Mouse (Mus musculus): ENCODE results near the gene Tbc1d23.
"Not testable (repeated sequence)": the region's sequence is repeated elsewhere in the genome, so short reads cannot be mapped to it uniquely, and the experiment has no call there.

Gene Tbc1d23

DNA sequence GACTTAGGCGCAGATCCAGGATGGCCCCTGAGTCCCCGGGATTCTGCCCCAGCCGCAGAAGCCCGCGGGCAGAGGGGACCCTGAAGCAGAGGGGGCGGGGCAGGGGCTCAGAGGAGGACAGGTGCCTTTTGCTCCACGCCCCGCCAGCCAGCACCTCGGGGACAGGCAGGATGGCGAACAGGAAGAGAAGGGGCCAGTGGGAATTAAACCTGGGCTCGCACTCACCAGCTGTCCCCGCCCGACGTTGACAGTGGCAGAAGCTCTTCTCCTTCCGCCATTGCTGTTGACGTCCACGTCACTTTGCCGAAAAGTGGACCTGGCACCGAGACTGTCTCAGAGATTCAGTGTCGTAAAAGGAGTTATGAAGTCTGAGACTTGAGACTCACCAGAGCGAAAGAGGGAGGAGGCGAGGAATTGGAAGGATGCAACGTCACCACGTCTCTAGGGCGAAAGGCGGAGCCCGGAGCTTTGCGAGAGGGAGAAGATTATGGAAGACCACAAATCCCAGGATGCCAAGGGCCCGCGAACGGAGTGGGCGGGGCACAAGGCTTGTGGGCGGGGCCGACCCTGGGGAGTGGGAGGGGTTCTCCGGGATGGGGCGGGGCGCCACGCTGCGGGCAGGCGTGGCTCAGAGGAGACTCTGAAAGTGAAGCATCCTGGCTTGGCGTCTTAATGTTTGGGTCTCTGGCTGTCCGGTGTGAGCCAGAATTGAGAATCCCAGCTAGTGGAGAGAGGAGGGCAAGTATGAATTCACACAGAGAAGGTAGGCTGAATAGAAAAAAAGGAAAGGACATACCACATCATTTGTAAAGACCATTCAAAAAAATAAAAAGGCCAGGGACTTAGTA lies at the start of gene Tbc1d23:
Gene Tbc1d23 (minus strand): TSS at position 416 of the 848 bp plus-strand sequence.
- peak; percentile 97 for DNase-seq (ENCODE audit: low spot score)

DNA sequence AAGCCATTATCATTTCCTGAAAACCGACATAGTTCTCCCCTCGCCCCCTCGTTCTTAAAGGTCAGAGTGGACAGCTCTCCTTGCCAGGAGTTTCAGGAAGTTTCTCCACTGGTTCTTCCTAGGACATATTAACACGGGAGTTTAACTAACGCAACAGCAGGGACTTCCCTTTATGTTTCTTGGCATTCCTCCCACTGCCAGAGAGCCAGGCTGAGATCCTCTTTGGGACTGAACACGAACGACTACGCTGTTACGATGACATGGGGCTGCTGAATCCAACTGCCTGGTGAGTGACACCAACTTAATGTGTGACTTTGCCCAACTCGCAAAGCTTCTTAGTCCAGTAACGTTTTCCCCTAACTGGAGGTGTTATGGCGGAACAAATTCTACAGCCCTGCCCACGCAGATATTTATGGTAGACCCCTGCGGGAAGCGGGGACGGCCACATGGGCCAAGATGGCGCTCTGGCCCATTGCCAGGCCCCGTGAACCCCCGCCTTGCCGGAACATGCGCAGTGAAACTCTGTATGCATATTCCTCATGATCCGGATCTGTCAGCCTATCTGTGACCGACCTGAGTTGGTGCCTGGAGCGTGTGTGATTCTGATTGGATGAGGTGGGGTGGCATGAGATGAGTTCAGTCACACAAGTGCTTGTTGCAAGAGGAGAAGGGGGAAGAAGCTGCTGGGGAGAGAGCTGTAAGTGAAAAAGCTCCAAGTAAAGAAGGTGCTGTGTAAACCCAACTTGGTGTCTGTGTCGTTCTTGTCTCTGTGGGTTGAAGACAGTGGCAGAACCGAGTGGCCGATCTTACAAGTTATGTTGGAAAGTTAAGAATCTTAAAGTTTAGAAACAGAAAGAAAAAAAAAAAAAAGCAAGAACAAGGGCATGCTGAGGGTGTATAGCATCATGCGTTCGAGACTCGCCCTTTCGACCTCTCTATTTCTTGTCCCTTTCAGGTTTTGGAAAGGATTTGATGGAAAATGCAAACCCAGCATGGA lies 49.2 kb upstream of the Tbc1d23 start:
- DNase-seq (ENCODE audit: low spot score): no peak

DNA sequence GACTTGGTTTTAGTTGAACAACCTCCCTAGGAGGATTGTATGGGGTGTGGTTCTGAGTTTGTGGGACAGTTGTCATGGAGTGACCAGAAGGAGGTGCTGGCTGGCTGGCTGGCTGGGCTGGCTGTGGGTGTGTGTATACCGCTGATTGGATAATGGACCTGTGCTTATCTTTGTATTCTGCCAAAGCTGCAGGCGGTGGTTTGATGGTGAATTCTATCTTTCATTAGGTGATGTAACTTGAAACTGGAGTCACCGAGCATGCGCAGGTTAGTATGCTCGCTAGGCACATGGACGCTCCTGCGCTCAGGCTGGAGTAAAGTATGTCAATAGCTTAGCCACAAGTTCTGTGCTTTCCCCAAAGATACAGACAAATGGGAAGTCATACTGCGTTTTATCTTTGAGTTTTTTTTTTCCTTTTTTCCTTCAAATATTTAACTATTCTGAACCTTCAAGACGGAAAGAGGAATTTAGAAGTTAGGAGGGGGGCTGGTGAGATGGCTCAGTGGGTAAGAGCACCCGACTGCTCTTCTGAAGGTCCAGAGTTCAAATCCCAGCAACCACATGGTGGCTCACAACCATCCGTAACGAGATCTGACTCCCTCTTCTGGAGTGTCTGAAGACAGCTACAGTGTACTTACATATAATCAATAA lies 47.8 kb upstream of the Tbc1d23 start:
- DNase-seq (ENCODE audit: low spot score): no peak

DNA sequence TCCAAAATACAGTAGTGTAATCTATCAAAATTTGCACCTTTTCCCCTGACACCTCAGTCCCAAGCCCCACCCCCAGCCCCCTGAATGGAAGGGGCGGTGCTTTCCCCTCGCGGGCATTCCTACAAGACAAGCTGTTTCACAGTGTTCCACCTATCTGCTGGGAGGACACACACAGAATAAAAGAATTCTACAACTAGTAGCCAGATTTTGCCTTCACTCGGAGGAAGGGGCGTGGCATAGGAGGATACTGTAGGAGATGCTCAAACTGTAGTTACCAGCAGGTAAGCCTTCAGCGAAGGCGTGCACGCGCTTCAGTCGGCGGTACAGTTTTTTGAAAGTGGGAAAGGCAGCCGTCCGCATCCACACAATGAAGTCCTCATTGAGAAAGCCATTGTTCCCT lies 38.4 kb upstream of the Tbc1d23 start:
- DNase-seq (ENCODE audit: low spot score): no peak

DNA sequence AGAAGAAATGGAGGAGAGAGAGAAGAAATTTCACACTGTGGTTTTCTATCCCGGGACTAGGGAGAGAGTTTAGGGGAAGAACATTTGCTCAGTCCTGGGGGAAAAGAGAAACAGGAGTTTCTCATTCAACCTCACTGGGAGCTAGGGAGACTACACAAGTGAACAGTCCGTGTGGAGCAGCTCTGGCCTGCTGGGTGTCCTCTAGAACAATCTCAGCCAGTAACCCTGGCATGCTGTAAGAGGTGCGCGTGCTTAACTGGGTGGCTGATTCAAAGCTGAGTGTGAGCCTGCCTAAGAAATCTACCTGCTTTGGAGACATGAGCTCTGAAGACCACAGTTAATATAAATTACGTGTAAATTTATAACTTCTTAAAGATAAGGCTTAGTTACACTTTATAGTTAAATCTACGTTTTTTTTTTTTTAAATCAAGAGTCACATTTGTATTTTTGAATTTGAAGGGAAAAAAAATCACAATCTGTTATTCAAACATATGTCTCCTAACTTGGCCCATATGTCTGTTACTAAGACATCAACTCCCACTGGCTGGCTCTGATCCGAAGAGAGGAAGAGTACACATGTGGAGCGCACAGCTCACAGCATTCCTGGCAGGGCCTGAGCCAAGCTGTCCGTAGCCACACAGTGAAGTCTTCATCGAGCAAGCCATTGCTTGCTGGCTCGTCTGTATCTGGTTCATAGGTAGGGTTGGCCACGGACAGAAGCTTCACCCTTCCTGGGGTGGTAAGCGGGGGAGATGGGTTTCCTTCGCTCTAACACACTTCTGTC lies 36.9 kb upstream of the Tbc1d23 start:
- DNase-seq (ENCODE audit: low spot score): no peak

DNA sequence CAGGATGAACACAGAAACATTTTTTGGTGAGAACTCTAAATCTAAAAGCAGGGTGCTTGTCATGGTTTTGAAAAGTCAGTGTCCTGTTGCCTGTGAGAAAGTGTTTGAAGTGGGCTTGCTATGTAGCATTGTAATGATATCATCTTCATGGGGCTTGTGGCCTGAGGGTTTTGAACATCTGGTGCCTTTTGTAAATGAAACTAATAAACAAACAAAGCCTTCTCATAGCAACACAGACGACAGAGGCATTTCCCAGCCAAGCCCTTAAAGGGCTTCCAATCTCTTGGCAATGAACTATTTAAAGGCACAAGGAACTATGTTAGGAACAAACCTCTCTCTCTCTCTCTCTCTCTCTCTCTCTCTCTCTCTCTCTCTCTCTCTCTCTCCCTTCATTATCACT lies 35.8 kb upstream of the Tbc1d23 start:
- DNase-seq (ENCODE audit: low spot score): no peak

DNA sequence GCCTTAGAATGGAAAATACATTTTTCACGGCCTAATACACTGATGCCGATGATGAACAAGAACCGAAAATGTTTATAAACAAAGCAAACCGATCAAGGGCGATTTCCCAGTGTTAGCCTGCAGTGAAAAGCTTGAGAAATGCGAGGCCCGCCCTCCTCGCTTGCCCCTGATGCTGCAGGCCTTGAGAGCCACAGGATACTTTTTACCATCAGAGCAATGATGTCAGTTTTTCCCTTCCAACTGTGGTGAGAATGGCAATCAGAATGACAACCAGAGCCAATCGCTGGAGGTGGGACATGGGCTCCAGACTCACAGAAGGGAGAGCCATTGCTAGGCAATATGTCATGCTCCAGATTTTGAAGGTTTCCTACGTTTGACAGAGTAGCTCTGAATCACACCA lies 28.8 kb upstream of the Tbc1d23 start:
- no peak for DNase-seq (ENCODE audit: low spot score)

DNA sequence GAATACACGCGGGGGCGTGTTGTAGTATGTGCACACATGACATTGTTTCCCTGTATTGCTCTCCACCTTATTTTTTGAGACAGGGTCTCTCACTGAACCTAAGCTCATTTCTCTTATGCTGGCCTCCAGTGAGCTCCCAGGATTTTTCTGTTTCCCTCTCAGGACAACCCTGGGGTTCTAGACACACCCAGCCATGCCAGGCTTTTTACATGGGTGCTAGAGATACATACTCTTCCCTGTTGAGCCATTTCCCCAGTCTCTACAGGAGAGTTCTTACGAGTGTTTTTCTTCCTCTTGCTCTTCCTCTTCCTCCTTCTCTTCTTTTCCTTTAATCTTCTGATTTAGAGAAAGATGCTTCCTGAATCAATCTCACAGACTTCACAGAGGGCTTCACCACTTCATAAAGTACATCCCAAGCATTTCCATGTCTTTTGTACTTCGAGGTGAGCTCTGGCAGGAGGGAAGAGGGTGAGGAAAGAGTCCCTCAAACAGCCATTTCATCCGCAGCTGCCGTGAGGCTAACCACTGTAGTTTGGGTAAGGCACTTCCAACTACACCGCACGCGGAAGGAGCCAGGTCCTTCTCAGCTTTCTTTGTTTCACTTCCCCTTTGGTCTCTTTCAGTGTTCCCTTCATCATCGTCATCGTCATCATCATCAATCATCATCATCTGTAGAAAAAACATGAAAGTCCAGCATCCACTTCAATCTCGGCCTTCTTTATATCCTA lies 28.2 kb upstream of the Tbc1d23 start:
- no peak for DNase-seq (ENCODE audit: low spot score)

DNA sequence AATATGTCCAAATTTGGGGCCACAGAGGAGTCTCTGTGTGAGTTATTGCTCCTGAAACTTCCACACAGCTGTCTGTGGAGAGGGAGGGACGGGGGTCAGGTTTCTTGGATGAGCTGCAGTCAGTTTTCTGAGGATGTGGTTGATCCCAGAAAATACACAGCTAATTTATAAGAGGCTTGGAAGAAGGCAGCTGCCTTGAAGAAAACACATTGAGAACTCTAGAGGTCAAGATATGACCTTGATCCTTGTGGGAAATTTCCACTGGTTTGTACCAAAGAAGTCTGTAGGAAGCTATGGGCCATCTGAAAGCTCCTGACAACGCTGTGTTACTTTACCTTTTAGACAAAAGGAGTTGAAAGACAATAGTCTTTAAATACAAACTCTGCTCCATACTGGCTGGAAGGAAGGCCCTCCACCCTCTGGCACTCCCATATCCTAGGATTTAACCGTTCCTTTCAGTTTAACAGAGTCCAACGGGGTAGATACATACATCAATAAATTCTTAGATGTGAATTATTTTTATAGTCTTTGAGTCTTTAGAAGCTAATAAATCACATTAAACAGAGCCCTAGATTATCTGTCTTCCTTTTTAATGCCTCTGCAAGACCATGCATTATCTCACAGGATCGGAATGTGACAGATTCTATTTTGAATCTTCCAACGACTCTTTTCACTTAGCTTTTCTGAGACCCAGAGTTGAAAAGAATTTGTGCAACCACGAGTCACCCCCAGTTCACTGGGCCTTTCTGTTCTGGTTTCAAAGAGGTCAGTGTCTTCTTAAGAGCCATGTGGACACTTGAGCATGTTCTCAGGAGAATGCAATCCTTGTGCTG lies 20.5 kb upstream of the Tbc1d23 start:
- DNase-seq (ENCODE audit: low spot score): no peak

DNA sequence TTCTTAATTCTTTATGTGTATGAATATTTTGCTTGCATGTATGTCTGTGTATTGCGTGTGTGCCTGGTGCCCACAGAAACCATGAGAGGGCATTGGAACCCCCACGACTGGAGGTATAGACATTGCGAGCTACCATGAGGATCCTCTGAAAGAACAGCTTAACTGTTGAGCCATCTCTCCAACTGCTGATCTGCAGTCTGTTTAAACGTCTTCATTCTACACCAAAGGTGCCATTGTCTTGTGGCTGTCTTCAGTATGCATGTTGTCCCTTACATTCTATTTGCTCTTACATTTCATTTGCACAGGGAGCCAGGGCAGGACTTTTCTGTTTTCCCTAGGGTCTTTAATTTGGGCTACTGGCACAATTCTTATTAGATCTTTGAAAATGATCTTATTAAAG lies 19.7 kb upstream of the Tbc1d23 start:
- no peak for DNase-seq (ENCODE audit: low spot score)

DNA sequence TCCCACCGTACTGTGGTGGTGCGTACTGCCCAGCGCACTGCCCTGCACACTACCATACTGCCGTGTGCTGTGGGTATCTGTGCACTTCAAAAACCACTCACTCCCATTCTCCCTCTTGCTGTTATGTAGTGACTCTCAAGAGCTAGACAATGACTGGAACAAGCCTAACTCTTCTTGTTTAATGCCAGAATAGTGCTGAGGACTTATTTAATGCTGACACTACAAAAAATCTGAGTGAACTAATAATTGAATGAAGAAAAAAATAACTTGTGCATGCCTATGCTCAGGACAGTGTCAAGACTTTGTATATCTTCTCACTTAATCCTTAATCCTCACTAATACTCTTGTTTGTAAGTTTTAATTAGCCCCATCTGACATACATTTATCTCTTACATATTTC lies 16.2 kb upstream of the Tbc1d23 start:
- no peak for DNase-seq (ENCODE audit: low spot score)

DNA sequence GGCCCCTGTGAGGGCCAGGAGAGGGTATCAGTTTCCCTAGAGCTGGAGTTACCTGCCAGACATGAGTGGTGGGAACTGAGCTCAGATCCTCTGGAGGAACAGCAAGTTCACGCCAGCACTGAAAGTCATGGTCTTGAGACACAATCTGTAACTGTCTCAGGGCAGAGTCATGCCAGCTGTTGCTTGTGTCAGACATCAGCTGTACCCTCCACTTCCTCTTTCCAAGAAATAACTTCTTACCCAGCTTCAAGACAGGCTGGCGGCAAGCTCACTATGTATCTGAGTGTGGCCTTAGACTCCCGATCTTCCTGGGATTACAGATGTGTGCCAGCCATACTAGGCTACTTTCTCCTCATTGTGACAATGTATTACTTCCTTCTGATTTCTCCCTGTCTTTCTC lies 15.3 kb upstream of the Tbc1d23 start:
- no peak for DNase-seq (ENCODE audit: low spot score)

DNA sequence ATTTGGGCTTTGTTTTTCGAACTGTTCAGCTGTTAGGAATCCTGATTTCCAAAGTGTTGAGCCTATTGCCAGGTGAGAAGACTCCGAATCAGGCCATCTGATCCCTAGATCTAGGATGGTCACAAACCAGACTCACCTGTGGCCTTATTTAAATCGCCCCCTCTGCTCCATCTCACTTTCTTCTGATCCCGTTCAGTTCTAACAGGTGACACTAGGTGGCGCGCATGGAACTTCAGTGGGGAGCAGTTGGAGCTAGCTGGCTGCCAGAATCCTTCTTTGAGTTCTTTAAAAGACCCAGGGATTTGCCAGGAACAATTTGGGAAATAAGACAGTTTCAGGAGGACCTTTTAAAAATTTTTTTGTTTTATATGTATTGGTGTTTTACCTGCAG lies 12.5 kb upstream of the Tbc1d23 start:
- peak; percentile 80 for DNase-seq (ENCODE audit: low spot score)

DNA sequence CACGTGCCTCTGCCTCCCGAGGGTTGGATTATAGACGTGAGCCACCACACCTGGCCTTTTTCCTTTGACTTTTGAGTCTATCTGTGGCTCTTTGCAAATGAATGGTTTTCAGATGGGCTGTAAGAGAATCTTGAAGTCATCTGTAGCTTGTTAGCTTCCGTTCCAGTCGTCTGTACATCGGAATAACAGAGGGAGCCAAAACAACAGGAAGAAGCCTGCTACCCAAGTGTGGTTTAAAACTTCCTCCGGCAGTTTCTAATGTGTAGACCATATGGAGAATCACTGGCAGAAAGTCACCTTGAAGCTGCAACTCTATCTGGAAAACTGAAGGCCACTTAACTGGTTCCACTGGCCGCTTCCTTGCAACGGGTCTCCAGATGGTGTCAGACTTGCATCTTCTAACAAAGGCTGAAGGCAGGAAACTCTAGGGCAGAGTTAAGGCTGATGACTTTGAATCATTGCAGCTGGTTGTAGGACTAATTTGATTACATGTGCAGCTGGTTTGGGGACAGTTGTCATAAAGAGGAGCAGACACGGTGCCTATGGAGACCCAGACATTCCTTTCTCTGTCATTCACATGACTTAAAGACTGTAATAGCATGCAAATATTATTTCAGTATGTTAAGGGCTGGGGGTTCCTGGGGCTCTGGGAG lies 12.0 kb upstream of the Tbc1d23 start:
- no peak for DNase-seq (ENCODE audit: low spot score)

DNA sequence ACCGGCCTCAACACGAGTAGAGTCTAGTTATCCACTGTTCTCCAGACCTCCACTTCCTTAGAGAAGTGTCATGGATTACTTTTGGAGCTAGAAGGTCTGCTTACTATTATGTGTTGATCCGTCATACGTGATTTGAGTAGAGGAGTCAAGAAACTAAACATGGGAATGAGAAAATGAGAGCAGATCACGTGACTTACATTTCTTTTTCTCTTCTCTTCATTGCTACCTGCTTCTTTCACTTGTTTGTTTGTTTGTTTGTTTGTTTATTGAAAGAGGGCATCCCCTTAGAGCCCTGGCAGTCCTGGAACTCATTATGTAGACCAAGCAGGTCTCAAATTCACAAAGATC lies 11.5 kb upstream of the Tbc1d23 start:
- no peak for DNase-seq (ENCODE audit: low spot score)

DNA sequence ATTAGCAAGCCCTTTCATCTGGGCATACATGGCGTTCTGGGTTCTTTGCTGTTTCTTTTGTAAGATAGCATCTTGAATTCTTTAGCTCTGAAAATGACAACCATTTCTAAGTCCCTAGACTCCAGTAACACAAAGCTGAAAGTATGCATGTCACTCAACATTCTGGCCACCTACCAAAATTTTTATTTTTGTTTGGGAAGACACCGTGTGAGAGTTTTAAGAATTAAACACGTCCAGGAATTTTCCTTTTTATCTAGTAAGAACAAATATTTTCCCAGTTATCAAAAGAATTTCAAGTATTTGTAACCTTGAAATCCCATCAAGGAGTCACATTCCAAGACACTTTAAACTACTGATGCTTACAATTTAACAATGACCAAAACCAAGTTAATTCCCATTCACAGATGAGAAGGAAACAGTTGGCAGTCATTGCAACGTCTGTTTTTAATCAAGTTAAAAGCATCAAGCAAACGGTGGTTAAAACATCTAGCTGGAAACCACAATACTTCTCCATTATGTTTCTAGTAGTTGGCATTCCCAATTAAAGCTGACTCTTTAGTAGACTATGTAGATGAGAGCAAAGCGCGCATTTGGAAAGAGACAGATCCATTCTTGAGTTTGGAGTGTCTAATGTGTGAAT lies 4.7 kb upstream of the Tbc1d23 start:
- DNase-seq (ENCODE audit: low spot score): no peak

DNA sequence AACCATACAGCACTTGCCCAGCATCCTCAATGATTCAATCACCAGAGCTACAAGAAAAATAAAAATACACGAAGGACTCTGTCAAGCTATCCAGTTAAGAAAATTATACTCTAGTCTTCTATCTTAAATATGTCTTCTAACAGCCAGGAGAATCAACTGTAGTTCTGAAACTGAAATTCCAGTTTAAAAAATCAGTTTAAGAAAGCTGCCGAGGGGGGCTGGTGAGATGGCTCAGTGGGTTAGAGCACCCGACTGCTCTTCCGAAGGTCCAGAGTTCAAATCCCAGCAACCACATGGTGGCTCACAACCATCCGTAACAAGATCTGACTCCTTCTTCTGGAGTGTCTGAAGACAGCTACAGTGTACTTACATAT lies 620 bp upstream of the Tbc1d23 start:
- DNase-seq (ENCODE audit: low spot score): not testable (repeated sequence)

DNA sequence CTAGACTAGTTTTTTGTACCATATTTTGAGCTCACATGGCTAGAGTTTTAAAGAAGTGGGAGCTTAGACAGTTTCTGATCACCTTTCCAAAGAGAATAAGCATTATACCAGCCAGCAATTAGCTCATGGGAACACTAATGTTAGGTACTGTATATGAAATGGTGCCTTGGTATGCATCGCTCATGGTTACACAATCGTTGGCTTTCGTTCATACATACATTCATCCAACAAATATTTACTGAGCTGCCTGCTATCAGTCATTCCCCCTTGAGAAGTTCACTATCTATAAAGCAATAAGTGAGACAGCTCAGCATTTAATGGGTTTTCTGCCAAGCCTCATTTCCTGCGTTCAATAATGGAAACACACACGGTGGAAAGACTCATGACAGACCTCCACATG lies 4.9 kb downstream of the Tbc1d23 start:
- no peak for DNase-seq (ENCODE audit: low spot score)

DNA sequence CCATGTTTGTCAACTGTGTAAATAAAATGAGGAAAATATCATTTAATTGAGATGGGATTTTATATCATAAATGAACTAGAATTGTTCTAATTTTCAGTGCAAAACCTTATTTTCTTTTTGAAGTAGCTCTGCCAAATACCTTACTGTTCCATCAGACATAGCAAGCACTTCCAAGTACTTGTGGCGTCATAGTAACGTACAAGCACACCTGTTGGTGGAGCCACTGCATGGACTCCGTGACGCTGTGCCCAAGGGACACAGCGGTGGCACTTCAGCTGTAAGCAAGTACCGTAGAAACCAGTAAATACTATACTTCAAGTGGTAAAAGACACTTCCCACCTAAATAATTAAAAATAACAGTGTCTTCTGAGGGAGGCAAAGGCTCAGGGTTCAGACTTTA lies 10.9 kb downstream of the Tbc1d23 start:
- DNase-seq (ENCODE audit: low spot score): no peak
